Mouse (Mus musculus): ENCODE measurements around the gene Trim47. TPM values are rescaled to one million over a fixed set of nuclear protein-coding genes. Genes with fewer than 3 reads are reported as not detected.

The Trim47 gene
- polyA plus RNA-seq (2017; shearing (Covaris generic)), result not detected

DNA sequence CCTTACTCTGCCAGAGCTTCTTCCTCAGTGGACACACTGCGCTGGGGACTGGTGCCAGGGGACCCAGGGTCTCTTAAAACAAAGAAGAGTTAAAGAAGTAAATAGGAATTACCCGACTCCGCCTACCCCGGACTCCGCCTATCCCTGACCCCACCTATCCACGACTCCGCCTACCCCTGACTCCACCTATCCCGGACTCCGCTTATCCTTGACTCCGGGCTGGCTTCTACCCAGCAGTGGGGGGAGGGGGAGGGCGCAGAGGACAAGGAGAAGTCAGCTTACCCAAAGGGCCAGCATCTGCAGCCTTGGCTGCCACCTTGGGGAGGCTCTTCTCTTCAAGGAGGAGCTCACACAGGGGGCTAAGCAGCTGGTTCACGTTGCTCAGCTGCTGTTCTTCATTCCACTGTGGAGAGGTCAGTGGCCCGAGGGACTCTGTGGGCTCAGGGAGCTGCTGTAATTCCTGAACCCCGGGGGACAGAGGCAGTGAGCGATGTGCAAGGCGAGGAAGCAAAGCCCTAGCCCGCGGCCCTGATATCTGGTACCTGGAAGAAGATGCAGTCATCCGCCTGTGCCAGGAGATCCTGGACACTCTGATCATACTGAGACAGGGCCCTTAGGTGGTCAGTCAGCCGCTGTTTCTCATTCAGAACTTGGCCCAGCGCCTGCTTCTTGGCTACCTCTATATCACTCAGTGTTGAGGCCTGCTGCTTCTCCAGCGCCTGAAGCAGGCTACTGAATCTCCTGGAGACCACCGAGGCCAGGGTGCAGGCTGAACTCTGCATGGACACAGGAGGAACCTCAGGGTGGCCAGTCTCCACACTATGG is at the start of gene Trim47:
Gene Trim47, minus strand, starts transcription at position 55 of the 825 bp plus-strand sequence.

DNA sequence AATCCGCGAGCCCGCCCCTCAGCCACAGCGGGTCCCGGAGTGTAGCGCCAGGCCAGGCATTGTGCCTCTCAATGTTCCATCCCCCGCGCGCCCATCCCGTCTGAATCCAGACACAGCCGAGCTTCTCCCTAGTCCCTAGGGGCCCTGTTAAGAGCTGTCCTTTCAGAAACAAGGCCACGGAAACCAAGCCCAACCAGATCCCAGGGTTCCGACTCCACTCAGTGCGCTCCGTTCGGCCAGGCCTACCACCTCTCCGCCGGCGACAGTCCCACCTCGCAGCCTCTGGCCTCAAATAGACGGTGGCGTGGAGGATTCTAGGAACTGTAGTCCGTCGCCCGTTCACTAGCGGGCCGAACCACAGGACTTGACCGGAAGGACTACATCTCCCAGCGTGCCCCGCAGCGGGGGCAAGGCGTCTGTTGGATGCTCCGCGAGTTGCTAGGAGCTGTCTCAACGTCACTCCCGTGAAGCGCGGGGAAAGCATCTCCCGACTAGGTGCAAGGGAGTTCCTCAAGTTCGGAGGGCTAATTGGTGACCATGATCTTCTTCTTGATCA is 41.0 kb upstream of the Trim47 start, which contains the start of gene Fbf1:
Gene Fbf1, minus strand, starts transcription at position 283 of the 556 bp plus-strand sequence.

DNA sequence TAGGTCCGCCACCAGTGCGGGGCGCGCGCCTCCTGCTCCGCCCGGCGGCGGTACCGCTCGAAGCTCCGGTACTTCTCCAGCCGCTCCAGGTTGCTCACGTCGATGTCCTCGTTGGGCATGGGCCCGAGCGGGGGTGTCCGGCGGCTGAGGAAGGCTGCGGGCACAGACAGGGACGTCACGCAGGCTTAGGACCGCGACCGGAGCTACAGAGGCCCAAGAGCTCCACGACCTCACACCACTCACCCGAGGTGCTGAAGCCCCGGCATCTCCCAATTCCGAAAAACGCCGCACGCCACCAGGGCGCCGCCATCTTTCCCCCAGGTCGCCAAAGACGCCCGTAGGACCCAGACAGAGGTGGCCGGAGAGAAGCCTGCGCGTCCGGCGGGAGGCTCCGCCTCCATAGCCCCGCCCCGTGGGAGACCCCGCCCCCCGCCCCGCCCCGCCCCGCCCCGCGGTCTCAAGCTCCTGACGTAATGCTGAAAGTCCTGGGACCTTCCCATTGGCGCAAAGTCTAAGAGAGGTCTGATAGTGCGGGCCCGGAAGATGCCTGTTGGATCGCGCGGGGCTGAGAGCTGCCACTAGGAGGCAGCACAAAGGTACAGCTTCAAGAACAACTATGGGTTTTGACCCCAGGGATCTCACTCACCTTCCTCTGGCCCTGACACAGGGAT is 11.6 kb upstream of the Trim47 start, which contains the start of gene Mrpl38:
Gene Mrpl38, minus strand, starts transcription at position 401 of the 671 bp plus-strand sequence.

DNA sequence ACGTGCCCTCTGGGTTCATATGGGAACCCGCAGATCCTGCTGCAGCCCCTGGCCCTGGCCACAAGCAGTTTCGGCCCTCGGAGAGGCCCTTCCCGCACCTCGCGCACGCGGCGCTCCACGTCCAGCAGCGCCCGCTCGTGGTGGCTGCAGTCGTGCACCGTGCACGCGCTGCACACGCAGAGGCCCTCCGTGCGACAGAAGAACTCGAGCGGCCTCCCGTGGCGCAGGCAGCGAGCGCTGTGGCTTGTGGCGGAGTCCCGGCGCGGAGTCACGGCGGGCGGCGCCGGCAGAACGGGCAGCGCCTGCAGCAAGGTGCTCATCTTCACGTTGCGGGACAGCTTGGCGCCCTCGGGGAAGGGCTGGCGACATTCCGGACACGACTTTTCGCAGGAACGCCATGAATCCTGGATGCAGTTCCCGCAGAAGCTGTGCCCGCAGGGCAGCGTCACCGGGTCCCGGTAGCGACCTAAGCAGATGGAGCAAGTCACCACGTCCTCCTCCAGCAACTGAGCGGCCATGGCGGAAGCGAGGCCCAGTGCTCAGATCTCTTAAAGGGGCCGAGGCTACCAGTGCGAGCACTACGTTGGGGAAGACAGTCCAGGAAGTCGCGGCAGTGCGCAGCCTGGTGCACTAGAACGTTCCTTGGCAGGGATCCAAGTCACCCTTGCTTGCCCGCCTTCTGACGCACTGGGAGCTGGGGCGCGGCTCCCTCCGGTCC is 3.6 kb upstream of the Trim47 start, which contains the start of gene Trim65:
Gene Trim65, minus strand, starts transcription at position 641 of the 718 bp plus-strand sequence.

DNA sequence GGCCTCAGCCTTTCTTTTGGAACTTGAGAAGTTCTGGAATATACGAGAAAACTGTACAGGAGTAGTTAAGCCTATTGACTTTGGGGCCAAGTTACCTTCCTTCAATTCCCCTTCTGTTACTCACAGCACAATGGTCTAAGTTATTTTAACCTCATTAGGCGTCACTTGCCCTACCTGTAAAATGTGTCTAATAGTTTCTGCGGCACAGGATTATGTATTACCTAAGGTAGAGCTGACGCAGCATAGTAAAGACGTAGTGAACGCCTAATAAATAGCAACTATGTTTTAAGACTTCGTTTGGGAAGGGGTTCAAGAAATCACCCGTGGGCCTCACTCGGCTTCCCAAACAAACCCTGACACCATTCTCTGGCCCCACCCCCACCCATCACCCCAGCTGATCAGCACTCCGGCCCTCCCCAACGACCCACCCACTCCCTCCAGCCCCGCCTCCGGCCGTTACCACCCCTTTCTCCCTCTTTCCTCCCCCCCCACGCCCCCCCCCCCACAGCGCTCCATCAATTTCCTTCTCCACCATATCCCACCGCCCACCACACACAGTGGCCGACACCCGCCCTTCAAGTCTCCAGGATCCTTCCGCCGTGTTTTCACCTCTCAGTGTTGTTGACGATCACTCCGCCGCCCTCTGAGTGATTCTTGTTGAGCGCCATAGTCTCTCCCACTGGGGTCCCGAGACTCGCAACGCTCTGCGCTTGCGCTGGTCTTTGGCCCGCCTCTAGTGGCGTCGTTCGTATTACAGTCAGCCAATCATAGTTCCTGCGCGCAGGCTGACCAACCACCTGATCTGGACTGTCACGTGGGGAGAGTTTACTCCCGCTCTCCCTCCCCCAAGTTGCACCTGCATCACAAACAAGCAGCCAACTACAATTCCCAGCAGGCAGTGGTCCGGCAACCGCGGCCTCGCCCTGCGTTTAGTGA is 40.5 kb downstream of the Trim47 start, which contains the start of gene Wbp2:
Gene Wbp2, minus strand, starts transcription at position 738 of the 936 bp plus-strand sequence.

DNA sequence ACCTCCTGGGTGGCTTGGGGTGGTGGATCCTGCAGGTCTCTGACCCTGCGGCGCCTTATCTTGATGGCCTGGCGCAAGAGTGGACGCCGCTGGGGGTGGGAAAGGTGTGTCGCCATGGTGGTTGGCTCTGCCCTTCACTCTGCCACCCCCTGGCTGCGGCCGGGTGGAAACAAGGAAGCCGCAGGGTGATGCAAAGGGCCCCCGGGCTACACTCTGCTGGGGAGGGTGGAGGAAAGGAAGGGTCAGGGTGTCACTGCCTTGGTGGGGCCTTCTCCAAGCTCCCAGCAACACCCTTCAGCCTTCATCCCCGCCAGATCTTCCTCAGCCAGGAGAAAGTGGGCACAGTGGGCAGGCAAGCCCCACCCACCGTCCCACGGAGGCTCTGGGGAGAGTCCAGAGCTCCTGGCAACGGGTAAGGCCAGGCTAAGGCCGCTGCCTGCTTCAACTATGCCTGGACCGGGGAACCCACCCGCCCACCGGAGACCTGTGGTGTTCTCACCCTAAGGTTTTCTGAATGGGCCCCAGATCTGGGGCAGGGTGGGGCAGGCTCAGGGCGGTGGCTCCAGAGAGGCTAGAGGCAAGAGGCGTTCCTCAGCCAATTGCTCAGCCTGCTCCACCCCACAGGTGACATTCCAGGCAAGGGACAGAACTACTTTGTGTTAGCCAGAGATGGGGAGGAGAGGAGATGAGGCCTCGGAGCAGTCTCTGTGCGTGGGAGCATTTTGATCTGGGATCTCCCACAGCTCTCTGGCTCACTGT is 49.4 kb downstream of the Trim47 start, which contains the start of gene Unc13d:
Gene Unc13d, minus strand, starts transcription at position 516 of the 759 bp plus-strand sequence.

Other genes with a start within 250 kb of the Trim47 start
- 0.38 TPM for gene Smim5, start 227.2 kb downstream of the Trim47 start, polyA plus RNA-seq (2017; shearing (Covaris generic))
- 0.86 TPM for gene Smim6, start 215.2 kb downstream of the Trim47 start, polyA plus RNA-seq (2017; shearing (Covaris generic))
- gene Sap30bp, start 193.9 kb downstream of the Trim47 start, polyA plus RNA-seq (2017; shearing (Covaris generic)), result 48.9 TPM
- gene Recql5, start 193.7 kb downstream of the Trim47 start, polyA plus RNA-seq (2017; shearing (Covaris generic)), result 23.0 TPM
- gene Itgb4, start 152.5 kb downstream of the Trim47 start, polyA plus RNA-seq (2017; shearing (Covaris generic)), result 0.07 TPM
- gene Galk1, start 114.5 kb downstream of the Trim47 start, polyA plus RNA-seq (2017; shearing (Covaris generic)), result 40.7 TPM
- gene H3f3b, start 99.2 kb downstream of the Trim47 start, polyA plus RNA-seq (2017; shearing (Covaris generic)), result 1,313 TPM
- gene Unk, start 96.9 kb downstream of the Trim47 start, polyA plus RNA-seq (2017; shearing (Covaris generic)), result 41.0 TPM
- gene Unc13d, start 49.2 kb downstream of the Trim47 start, polyA plus RNA-seq (2017; shearing (Covaris generic)), result 186 TPM
- 227 TPM for gene Wbp2, start 40.2 kb downstream of the Trim47 start, polyA plus RNA-seq (2017; shearing (Covaris generic))
- 7.7 TPM for gene Trim65, start 3.9 kb upstream of the Trim47 start, polyA plus RNA-seq (2017; shearing (Covaris generic))
- 54.6 TPM for gene Mrpl38, start 11.7 kb upstream of the Trim47 start, polyA plus RNA-seq (2017; shearing (Covaris generic))
- 5.6 TPM for gene Fbf1, start 41.0 kb upstream of the Trim47 start, polyA plus RNA-seq (2017; shearing (Covaris generic))
- gene Ten1, start 71.6 kb upstream of the Trim47 start, polyA plus RNA-seq (2017; shearing (Covaris generic)), result 93.2 TPM
- 24.5 TPM for gene Acox1, start 71.8 kb upstream of the Trim47 start, polyA plus RNA-seq (2017; shearing (Covaris generic))
- gene Evpl, start 110.9 kb upstream of the Trim47 start, polyA plus RNA-seq (2017; shearing (Covaris generic)), result 0.09 TPM
- gene Srp68, start 147.0 kb upstream of the Trim47 start, polyA plus RNA-seq (2017; shearing (Covaris generic)), result 88.0 TPM
- gene Galr2, start 153.7 kb upstream of the Trim47 start, polyA plus RNA-seq (2017; shearing (Covaris generic)), result not detected
- gene Exoc7, start 180.0 kb upstream of the Trim47 start, polyA plus RNA-seq (2017; shearing (Covaris generic)), result 113 TPM
- gene Foxj1, start 208.2 kb upstream of the Trim47 start, polyA plus RNA-seq (2017; shearing (Covaris generic)), result not detected

Measured in CD4-positive, CD25-positive, alpha-beta regulatory T cell, adult 9 weeks (primary cell).